Mouse (Mus musculus) adrenal gland, adult 8-10 months (tissue): ENCODE measurements around the gene Ryr3. TPM values are rescaled to one million over a fixed set of nuclear protein-coding genes. Genes with fewer than 3 reads are reported as not detected.

Source experiments
- DNase-seq: peaks from one replicate; pipeline ENCODE4 v3.0.0; 2022
- total RNA-seq, 4 experiments: library from RNA; stranded (reverse); gene quantifications; 2 replicates each; pipeline ENCODE4 v1.2.4; 2022

The Ryr3 gene
- total RNA-seq, 4 experiments from 2014 or later, result 0.63 to 4.7 (median 1.5) TPM

DNA sequence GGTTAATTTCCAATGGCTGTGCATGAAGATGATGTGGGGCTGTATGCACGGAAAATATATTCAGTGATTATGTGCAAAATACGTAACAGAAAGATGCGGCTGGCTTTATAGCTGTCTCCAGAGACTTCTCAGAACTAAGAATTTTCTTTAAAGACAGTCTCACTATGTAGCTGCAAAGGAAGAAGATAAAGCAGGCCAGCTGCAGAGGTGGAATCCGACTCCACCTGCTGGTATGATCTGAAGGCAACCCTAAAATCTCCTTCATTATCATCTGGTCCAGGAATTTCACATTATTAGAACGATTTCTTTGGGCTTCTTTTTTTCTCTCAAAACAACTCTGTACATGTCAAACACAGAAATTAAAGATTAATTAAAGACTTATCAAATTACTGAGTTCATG, 449.2 kb downstream of the Ryr3 start:
- DNase-seq, result no peak

- peak; percentile 14 for DNase-seq
These were observed 451.9 kb downstream of the Ryr3 start for GRCm38 (mm10) chr2:112765046-112765445.

GRCm38 (mm10) chr2:112764274-112764673, 452.6 kb downstream of the Ryr3 start:
- no peak for DNase-seq

- DNase-seq, result peak; percentile 59
These were observed 454.9 kb downstream of the Ryr3 start for GRCm38 (mm10) chr2:112762006-112762405.

DNA sequence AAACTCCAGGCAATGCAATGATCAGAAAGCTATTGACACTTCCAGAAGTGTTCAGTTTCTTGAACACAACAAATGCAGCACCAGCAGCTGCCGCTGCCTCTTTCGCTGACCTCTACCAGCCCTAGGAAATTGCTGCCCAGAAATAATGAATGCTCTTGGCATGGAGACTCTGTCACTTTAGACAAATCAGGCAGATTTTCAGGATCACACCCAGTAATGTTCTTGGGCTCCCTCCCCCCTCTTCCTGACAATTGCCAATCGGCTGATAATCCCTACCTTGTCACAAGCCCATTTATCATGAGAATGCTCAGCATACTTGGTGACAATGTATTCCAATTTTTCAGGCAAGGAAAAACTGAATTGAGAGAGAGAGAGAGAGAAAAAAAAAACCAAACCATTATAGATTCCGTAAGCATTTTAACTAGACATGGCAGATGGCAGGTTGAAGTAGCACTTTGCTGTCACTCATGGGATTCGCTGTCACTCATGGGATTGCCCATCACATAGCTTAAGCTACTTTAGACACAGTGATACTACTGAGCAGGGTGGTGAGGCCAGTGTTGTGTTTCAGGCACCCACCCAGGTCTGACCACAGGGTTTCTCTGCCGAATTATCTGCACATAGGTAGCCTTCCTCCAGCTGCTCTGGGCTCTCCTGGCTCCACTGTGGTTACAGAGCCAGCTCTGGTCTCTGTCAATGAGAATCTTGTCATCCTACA, 455.5 kb downstream of the Ryr3 start:
- peak; percentile 11 for DNase-seq

DNA sequence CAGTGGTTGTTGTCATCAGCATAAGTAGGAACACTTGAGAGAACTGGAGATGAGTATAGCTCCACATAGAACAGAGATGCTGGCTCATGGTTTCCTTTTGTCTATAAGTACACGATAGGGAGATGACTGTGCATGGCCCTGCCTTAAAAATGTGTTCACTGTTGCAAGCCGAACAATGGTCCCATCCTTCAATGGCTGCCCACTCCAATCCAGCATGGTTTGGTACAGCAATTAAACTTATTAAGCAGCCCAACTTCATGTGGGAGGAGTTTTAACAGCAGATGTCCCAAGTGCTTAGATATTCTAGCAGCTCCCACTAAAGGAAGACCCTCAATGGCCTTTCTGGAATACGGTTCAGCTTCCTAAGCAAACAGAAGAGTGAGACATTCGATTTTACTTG, 456.2 kb downstream of the Ryr3 start:
- no peak for DNase-seq

- DNase-seq, result no peak
These were observed 457.2 kb downstream of the Ryr3 start for GRCm38 (mm10) chr2:112759678-112760077.

GRCm38 (mm10) chr2:112758732-112759131, 458.2 kb downstream of the Ryr3 start:
- DNase-seq, result no peak

DNA sequence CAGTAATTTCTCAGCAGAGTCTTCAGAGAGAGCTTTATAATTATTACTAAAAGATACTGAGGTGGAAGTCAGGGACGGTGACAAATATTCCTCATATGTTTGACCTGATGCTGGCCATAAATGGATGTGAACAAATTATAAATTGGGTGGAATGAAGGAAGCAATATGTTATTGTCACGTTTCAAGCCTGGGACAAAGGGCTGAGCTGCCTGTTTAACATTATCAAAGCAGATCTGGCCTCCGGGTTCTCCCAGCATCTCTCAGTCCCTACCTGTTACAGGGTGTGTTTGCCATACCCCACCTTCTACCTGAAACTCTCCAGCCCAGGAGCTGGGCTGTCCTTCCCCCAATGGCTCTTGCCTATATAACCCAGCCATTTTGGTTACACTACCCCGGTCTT, 463.6 kb downstream of the Ryr3 start:
- no peak for DNase-seq

DNA sequence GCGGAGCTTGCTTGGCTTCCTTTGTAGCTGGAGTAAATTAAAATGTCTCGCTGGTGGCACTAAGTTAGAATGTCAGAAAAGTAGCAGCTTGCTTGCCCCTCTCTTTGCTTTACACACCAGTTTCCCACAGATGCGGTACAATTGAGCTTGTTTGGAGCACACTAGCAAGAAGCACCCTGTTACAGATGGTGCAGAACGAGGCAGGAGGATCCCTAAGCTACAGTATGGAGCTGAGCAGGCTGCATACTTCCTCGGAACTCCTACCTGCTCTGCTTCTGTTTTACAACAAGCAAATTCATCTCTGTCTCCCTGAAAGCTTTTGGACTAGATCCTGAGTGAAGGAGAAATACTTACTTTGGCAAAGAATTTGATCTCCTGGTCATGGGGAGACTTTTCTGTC, 465.5 kb downstream of the Ryr3 start:
- no peak for DNase-seq

GRCm38 (mm10) chr2:112748532-112748931, 468.4 kb downstream of the Ryr3 start:
- DNase-seq, result no peak

DNA sequence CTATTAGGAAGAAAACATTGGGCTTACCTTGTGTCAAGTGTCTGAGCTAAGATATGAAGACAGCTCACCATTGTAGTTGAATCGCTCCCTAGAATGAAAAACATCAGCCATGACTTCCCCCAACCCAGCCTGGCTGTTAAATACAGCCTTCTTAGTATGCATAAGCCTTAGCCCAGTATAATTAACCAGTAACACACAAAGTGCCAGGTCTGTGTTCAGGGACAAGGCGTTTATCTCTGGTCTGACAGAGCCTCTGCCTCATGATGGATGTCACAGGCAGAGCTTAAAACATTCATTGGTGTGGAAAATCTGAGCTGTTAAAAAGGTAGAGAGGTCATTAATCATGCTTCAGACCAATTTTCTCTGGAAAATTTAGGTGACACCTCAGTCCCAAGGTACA, 484.0 kb downstream of the Ryr3 start:
- no peak for DNase-seq

DNA sequence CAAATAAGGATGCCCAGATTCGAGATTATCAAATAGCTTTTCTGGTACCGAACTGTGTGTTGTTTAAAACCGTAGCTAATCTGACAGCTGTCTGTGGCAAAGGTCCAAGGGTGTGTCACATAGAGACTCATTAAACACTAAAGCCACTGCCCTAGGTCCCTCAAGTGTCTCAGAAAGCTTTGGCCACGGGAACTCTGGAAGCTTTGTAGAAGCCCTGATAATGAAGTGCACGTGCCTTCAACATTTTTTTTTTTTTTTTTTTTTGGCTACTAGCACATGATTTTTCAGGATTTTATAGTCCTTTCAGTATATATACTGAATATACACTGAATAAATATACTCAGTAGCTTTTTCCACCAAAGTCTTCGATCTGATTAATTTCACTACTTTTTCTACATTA, 489.1 kb downstream of the Ryr3 start:
- DNase-seq, result no peak

GRCm38 (mm10) chr2:112721217-112721616, 495.7 kb downstream of the Ryr3 start:
- DNase-seq, result no peak

GRCm38 (mm10) chr2:112720715-112721114, 496.2 kb downstream of the Ryr3 start:
- no peak for DNase-seq

GRCm38 (mm10) chr2:112714648-112715047, 502.2 kb downstream of the Ryr3 start:
- no peak for DNase-seq

GRCm38 (mm10) chr2:112681817-112682216, 535.1 kb downstream of the Ryr3 start:
- no peak for DNase-seq

DNA sequence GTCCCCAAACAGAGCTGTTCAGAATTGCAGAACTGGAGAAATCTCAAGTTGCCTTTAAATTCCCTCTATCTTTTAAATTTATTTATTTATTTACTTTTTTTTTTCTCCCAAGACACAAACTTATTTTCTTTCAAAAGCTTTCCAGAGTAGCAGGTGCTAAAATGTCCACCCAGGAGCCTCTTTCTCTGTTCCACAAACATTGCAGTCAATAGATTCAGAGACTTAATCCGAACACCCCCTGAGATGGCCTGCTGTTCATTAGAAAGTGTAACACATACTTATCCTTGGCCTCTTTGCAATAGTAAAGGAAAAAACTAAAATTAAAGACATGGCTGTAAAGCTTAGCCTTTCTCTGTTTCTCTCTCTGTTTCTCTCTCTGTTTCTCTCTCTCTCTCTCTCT, 539.6 kb downstream of the Ryr3 start:
- DNase-seq, result no peak

- no peak for DNase-seq
These were observed 540.2 kb downstream of the Ryr3 start for GRCm38 (mm10) chr2:112676721-112677120.

GRCm38 (mm10) chr2:112676175-112676574, 540.7 kb downstream of the Ryr3 start:
- no peak for DNase-seq

GRCm38 (mm10) chr2:112669461-112669860, 547.4 kb downstream of the Ryr3 start:
- DNase-seq, result no peak

- no peak for DNase-seq
These were observed 560.8 kb downstream of the Ryr3 start for GRCm38 (mm10) chr2:112656131-112656530.

DNA sequence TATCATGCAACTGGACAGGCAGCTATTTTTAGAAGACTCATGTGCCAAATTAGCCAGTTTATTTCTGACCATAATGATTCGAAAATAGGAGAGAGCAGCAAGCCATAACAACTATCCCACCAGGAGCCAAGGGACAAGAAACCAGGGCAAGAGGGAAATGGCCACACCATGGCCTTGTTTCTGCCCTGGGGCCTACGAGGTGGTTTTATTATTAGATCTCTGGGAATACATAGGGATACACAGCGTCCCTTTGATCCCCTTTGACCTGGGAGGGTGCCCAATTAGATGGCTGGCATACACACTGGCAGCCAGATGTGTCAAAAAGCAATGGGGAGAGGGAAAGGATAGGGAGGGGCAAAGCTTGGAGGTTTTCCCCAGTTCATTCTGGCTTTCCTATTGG, 563.1 kb downstream of the Ryr3 start:
- DNase-seq, result no peak

GRCm38 (mm10) chr2:112637206-112637605, 579.7 kb downstream of the Ryr3 start:
- no peak for DNase-seq

DNA sequence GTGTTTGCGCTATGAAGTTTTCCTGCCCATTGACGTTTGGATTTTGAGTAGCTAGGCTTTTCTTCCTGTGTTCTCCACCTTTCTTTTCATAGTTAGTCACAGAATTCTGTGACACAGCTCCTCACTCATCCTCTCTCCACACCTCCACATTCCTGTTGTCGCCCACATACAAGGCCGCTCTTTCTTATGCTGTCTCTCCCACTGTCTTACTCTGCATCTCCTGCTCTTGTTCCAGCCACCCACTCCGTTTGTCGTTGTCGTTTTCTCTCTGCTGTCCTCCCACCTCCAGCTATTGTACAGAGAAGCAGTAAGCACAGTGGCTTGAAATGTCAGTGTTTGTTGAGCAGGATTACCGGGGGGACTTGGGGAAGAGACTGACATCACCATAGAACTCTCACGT, 584.4 kb downstream of the Ryr3 start:
- DNase-seq, result no peak
